9 mouse cellular contexts compared by ENCODE assay signal in genomic region chr11:93098933-93099381, GRCm38 (mm10). TPM values are rescaled to one million over a fixed set of nuclear protein-coding genes. Genes with fewer than 3 reads are reported as not detected.
A peak's percentile ranks its signal among the peaks of the same experiment; 100 is the strongest.
DNase-seq lines count a peak whose midpoint lies in the region; ATAC-seq and TF ChIP-seq lines count a peak whose summit lies in the region.
"Had no signal": no experiment of that assay in that cellular context is flagged by ENCODE, and none has a peak within 500 bp of the region (broad histone marks: within the 10 kb centered on the region; RNA-seq: fewer than 3 reads in every experiment).

No protein-coding gene starts in this region.

- peak overlapping the region; percentile 65 for H3K4me2 ChIP-seq in intestine, embryonic 16.5 days (ENCODE audit: low read depth, low read length)
- H3K4me2 ChIP-seq in midbrain, embryonic 16.5 days (ENCODE audit: low read length) = peak overlapping the region; percentile 93

- under 1% methylated on average over 37 of the region's 37 CpGs for WGBS in embryonic facial prominence, embryonic 10.5 days
- 1% methylated on average over 37 of the region's 37 CpGs for WGBS in intestine, embryonic 16.5 days
- under 1% methylated on average over 33 of the region's 37 CpGs for WGBS in midbrain, embryonic 16.5 days

- H3K4me1 ChIP-seq in E14TG2a.4 (replicated peaks; ENCODE audit: low read depth, low read length) = peaks cover 26% of the 10 kb centered on the region
- peaks cover 24% of the 10 kb centered on the region for H3K4me1 ChIP-seq in embryonic facial prominence, embryonic 10.5 days
- peaks cover 9% of the 10 kb centered on the region for H3K4me1 ChIP-seq in intestine, embryonic 16.5 days (ENCODE audit: control insufficient read depth, insufficient read depth, low read length)
- peaks cover 6% of the 10 kb centered on the region; the same call in 1 of the 2 replicates for H3K4me1 ChIP-seq in midbrain, embryonic 16.5 days (ENCODE audit: control insufficient read depth, insufficient read depth, low read length)

- H3K9ac ChIP-seq in intestine, embryonic 16.5 days (ENCODE audit: low read depth, low read length) = no peak overlapping the region
- peak overlapping the region; percentile 77 for H3K9ac ChIP-seq in midbrain, embryonic 16.5 days (ENCODE audit: low read depth, low read length)

- intact Hi-C loops in gastrocnemius, adult 2 months (cut with DNase I) = no loop called here

- H3K9me3 ChIP-seq in E14TG2a.4 (ENCODE audit: low read length) = no peaks in the 10 kb centered on the region
- H3K9me3 ChIP-seq in embryonic facial prominence, embryonic 10.5 days = no peaks in the 10 kb centered on the region
- H3K9me3 ChIP-seq in intestine, embryonic 16.5 days (ENCODE audit: control insufficient read depth, low read length) = no peaks in the 10 kb centered on the region
- no peaks in the 10 kb centered on the region for H3K9me3 ChIP-seq in midbrain, embryonic 16.5 days (replicated peaks; ENCODE audit: control insufficient read depth, low read length, poor library complexity, severe bottlenecking)

- H3K4me3 ChIP-seq in gastrocnemius, adult 2 months = peak overlapping the region; percentile 48
- peak overlapping the region; percentile 76 for H3K4me3 ChIP-seq in E14TG2a.4 (replicated peaks; ENCODE audit: low read length)
- peak overlapping the region; percentile 59 for H3K4me3 ChIP-seq in embryonic facial prominence, embryonic 10.5 days
- H3K4me3 ChIP-seq in intestine, embryonic 16.5 days (ENCODE audit: low read length) = peak overlapping the region; percentile 47
- peak overlapping the region; percentile 73 for H3K4me3 ChIP-seq in midbrain, embryonic 16.5 days (ENCODE audit: low read depth, low read length)
- H3K4me3 ChIP-seq: erythroblast, embryonic 14.5 days had no signal

- peaks cover 70% of the 10 kb centered on the region for H3K27me3 ChIP-seq in E14TG2a.4 (ENCODE audit: insufficient read depth, low read length)
- peaks cover 68% of the 10 kb centered on the region for H3K27me3 ChIP-seq in embryonic facial prominence, embryonic 10.5 days (replicated peaks; ENCODE audit: low read depth, poor library complexity, severe bottlenecking)
- peaks cover 55% of the 10 kb centered on the region for H3K27me3 ChIP-seq in intestine, embryonic 16.5 days (replicated peaks; ENCODE audit: control insufficient read depth, insufficient read depth, low read length)
- no peaks in the 10 kb centered on the region for H3K27me3 ChIP-seq in midbrain, embryonic 16.5 days (ENCODE audit: control insufficient read depth, insufficient read depth, low read depth, low read length)

- no peak for TF ChIP-seq CTCF in gastrocnemius, adult 2 months (IDR thresholded peaks at IDR 0.05)
- TF ChIP-seq CTCF in E14TG2a.4 (conservative IDR thresholded peaks at IDR 0.05; ENCODE audit: low read length) = no peak

- no peak for DNase-seq in gastrocnemius, adult 2 months
- DNase-seq in gastrocnemius, adult 8-10 months (ENCODE audit: low spot score in 2 of 2) = no peak
- peak; percentile 46 for DNase-seq in embryonic facial prominence, embryonic 10.5 days (ENCODE audit: low spot score)
- no peak for DNase-seq in ovary, adult 18-20 months (ENCODE audit: low spot score)
- no peak for DNase-seq in lung, adult 18-20 months

- no peak; the same call in 1 of the 2 replicates for ATAC-seq in intestine, embryonic 16.5 days
- peak; percentile 71 for ATAC-seq in midbrain, embryonic 16.5 days

- H3K36me3 ChIP-seq in E14TG2a.4 (ENCODE audit: insufficient read depth, low read length) = no peaks in the 10 kb centered on the region
- no peaks in the 10 kb centered on the region for H3K36me3 ChIP-seq in embryonic facial prominence, embryonic 10.5 days (replicated peaks)
- H3K36me3 ChIP-seq in intestine, embryonic 16.5 days (ENCODE audit: control insufficient read depth, insufficient read depth, low read length) = no peaks in the 10 kb centered on the region
- H3K36me3 ChIP-seq in midbrain, embryonic 16.5 days (ENCODE audit: control insufficient read depth, insufficient read depth, low read length) = no peaks in the 10 kb centered on the region

- H3K27ac ChIP-seq in gastrocnemius, adult 2 months = no peak overlapping the region
- no peak overlapping the region for H3K27ac ChIP-seq in embryonic facial prominence, embryonic 10.5 days (replicated peaks)
- no peak overlapping the region for H3K27ac ChIP-seq in intestine, embryonic 16.5 days (ENCODE audit: low read length)
- H3K27ac ChIP-seq in midbrain, embryonic 16.5 days (ENCODE audit: low read length) = peak overlapping the region; percentile 85

RNA-seq across cellular contexts. Expression of gene Car10, which starts 1.1 kb away (rescaled TPM):
- not detected for total RNA-seq in gastrocnemius, adult 2 months (2021)
- not detected for total RNA-seq in gastrocnemius, adult 8-10 months (2022)
- 0.41 and 0.50 TPM in 2 replicates for polyA plus RNA-seq in embryonic facial prominence, embryonic 10.5 days (2016; fragmentation: Nextera tagmentation; extraction: Ambion mirVana)
- 0.04 and 0.18 TPM in 2 replicates for polyA plus RNA-seq in intestine, embryonic 16.5 days (2015; fragmentation: Nextera tagmentation; extraction: Ambion mirVana)
- 53.7 and 65.4 TPM in 2 replicates for polyA plus RNA-seq in midbrain, embryonic 16.5 days (2015; fragmentation: Nextera tagmentation; extraction: Ambion mirVana)
- polyA plus RNA-seq: erythroblast, embryonic 14.5 days had no signal

Comparison
In these comparisons a context has a peak if more than half of its experiments do, and no peak if none do; other contexts are left out.
1. RNA of gene Car10, which starts 1.1 kb away (polyA plus RNA-seq): 53.7 to 65.4 TPM in midbrain, embryonic 16.5 days; 0.41 to 0.50 TPM in embryonic facial prominence, embryonic 10.5 days and 0.04 to 0.18 TPM in intestine, embryonic 16.5 days; every median in the first group is over 10 times any median in the second.
2. Peak in every context shown above with its lines, with median percentiles within 50 percentile points of each other: H3K4me3 ChIP-seq.